Mouse (Mus musculus) frontal cortex, adult (tissue): ENCODE results near the gene Itga9.

Experiments
- ATAC-seq: cut with Nextera tagmentation; 2 replicates; pipeline ENCODE4 v1.9.2; 2017; ENCODE audit warnings: mild to moderate bottlenecking, moderate library complexity, mixed read lengths; ENCODE audit not compliant: low TSS enrichment

Itga9 gene

DNA sequence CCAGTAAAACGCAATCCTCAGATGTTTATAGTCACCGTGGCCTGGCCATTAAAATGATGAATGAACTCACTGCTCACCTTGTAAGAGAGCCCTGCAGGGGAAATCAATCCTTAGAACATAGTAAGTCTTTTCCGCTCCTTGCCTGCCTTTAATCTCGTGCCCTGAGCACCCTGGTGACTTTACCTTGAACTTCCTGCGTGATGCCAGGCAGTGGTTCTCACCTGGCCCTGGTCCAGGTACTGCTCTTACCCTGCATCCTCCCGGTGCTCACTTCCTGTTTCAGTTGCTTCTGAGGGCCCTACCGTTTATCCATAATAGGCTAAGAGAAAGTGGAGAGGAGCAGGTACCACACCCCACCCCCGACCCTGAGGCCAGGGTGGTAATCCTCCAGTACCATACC, 208.0 kb downstream of the Itga9 start:
- ATAC-seq, result no peak

DNA sequence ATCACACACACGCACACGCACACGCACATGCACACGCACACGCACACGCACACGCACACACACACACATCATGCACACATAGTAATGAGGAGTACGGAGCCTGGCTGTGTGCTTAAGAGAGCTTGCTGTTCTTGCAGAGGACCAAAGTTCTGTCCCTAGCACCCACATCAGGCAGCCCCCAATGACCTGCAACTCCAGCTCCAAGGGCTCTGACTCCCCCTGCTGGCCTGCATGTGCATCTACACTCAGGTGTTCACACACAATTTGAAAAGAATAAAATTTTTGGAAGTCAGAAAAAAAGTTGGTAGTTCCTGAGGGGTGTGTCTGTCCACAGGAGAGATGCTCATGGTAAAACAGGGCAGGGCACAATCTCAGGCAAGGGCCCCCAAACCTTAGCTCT, 209.1 kb downstream of the Itga9 start:
- ATAC-seq, result no peak

DNA sequence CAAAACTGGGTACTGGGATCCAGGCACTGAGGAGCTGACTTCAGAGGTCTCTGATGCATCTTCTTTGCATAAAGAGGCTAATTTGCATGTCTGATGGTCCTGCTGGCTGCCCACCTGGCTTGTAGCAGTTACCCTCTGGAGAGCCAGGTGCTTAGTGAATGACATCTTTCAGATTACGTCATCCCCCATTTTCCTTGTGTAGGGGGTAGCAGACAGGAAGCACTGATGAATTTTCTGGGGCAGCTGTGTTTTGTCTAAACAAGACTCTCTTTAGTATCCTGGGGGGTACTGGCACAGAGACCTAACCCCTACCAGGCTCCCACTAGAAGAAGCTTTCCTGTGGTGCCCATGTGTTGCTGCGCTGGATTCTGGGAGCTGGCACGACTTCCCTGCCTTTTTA, 212.0 kb downstream of the Itga9 start:
- ATAC-seq, result no peak

DNA sequence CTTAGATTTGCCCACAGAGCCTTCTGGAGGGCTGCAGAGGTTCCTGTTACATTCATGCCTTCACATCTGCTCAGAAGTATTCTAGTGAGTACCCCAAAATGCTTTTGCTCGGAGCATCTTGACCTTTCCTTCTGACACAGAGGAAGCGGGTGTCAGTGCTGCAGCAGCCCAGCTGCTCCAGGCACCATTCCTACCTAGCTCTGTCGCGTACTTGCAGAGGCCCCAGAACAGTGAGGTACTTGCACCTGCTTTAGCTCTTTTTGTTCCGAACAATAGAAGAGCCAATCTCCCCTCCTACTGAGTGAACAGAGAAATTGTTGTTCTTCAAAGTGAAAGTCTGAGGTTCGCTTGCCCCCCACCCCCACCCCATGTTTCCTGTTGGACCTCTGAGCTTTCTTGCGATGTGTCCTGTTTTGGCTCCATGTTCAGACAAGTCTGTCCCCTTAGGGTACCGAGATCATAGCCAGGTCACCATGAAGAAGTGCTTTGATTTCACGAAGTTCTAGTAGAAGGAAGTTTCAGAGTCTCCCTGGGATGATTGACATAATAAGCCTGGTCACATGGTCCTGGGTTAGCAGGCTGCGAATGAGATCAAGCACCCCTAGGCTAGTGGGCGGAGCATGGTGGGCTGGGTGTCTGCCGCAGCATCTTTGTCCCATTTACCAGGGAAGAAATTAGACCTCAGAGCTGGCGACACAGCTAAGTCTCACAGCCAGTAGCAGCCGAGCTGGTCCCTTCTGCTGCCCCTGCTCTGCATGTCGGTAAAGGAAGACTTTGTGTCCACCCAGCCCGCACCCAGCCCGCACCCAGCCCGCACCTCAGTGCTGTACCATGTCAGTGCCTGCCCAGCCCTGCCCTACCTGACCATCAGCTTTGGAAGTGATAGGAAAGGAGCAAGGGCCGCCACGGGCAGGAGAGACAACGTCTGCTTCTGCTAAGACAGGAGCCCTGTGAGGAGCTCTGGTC, 215.0 kb downstream of the Itga9 start:
- no peak; the same call in 1 of the 2 replicates for ATAC-seq

DNA sequence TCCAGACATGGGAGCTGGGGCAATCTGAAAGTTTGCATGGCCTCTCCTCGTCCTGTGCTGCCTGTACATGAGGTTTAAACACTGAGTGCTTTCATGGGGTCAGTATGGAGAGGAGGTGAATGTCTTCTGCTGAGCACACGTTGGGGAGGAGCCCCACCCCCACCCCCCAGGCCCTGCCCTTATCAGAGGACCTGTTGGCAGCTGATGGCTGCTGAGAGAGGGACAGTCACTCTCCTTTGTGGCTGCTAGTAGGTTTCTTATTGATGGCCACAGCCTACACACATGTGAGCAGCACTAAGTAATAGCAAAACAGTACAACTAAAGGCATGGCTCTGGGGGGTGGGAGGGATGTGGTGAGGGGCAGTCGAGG, 215.7 kb downstream of the Itga9 start:
- ATAC-seq, result no peak

DNA sequence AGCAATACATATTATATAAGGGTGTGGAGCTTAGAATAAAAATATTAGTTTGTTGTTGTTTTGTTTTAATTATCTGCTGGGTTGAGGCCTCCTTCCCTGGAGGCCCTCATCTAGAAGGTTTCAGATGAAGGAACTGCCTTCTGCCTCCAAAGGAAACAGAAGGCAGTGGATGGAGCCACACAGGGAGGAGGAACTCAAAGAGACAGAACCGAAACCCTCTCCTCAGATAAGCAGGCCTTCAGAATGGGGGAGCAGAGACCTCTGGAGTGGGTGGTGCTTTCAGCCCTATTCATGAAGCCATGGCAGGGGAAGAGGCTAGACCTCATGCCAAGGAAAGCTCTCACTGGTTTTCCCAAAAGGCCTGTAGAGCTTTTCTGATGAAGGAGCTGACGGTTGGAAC, 216.1 kb downstream of the Itga9 start:
- no peak for ATAC-seq

DNA sequence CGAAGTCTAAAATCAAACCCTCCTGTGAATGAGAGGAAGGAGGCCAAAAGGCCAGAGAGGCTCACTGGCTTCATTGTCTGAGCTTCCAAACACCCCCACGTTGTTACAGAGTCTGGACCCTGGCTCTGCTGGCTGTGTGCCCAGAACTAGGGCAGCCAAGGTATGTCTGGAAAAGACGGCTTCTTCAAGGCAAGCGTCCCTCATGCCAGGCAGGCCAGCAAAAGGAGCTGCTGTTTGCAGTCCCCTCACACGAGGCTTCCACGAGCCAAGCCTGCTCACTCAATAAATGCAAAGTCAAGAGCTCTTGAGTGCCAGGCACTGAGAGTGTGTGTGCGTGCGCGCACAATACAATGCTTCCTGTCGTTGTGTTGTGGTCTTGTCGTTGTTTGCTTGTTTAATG, 224.6 kb downstream of the Itga9 start:
- ATAC-seq, result no peak

DNA sequence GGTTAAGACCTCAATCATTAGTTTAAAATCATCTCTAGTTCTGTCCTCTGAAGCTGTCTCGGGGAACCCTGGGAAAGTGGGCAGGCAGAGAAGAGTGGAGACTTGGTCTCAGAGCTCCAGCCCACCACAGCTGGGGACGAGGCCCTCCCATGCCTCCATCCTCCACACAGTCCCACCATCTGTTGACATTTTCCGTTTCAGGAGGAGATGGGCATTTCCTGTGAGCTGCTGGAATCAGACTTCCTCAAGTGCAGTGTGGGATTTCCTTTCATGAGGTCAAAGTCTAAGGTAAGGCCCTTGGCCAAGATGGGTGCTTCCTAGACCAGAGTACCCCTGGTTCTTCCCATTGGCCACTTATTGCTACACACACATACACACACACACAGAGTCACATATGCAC, 226.0 kb downstream of the Itga9 start:
- ATAC-seq, result no peak

DNA sequence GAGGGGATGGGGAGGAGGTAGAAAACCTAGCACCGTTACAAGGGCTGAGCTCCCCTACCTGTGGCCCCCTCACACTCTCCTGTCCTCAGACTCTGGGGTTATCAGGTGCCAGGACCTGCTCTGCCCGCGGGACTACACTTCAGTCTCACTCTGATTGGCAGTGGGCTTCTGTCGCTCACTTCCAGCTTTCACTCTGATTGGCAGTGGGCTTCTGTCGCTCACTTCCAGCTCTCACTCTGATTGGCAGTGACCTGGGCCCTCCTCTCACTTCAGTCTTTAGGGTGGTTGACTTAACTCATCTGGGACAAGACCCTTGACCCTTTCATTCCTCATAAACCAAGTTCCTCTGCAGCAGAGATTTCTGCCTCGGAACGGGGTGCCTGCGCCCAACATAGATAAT, 226.9 kb downstream of the Itga9 start:
- no peak for ATAC-seq

DNA sequence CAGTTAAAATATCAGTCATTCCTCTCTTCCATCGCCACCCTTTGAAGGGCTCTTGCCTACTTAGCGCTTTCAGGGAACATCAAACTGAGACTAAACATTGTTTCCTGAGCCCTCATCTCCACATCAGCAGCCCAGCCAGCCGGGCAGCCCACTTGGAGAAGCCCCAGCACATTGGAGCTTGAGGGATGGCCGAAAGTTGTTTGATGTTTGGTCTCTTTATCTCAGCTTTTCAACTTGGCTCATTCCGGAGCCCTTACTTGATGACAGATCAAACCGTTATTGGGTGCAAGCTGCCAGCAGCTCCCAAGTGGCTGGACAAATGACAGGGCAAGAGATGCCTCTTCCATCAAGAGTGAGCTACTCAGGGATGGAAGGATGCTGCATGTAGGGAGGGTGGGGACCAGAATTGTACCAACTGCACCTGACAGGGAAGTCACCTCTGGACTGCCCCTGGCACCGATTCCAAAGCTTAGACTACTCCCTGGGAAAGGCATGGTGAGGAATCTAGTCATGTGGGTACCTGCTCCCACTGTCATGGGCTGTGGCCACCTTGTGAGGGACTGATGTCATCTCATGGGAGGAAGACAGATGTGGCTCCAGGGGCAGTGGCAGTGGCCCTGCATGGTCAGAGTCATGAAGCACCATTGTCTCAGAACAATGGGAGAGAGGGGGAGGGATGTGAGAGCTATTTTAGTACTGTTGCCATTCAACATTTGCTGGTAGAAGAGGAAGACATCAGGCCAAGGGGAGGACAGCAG, 232.6 kb downstream of the Itga9 start:
- no peak for ATAC-seq

DNA sequence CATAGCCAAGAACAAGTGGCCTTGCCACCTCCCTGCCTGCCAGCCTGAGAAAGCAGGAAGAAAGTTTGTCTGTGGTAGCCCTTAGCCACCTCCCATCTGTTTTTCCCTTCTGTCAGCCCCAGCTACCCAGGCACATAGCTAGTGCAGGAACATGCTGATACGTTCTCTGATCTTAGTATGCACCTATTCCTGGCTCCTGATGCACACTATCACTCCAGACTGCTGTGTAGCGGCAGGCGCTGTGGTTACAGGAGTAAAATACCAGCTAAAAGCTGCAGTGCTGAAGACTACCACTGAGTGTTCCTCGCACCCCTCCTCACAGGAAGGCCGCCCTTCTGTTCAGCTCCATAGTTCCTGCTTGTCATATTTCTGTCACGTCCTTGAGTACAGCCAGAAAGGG, 234.8 kb downstream of the Itga9 start:
- peak; percentile 90 for ATAC-seq

DNA sequence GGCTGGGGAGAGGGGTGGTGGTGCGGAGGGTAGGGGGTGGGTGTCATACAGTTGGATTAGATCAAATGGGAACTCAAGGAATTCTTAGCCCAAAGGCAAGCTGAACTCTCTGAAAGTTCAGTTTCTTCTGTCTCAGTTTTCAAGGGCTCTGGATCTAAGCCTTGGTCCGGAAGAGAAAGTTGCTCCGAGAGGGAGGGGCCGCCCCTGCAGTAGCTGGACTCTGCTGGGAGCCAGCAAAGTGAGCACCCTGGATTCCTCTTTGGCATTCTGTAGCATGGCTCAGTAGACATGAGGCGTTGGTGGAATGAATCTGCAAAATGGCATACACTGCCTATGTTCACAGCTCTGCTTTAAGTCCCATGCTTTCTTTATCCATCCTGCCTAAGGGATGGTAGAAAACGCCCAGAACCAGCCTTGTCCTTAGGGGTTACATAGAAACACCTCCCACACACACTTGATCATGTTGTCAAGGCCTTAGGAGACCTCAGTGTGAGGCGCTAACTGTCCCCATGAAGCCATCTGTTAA, 235.5 kb downstream of the Itga9 start:
- ATAC-seq, result peak; percentile 50; the same call in 1 of the 2 replicates

DNA sequence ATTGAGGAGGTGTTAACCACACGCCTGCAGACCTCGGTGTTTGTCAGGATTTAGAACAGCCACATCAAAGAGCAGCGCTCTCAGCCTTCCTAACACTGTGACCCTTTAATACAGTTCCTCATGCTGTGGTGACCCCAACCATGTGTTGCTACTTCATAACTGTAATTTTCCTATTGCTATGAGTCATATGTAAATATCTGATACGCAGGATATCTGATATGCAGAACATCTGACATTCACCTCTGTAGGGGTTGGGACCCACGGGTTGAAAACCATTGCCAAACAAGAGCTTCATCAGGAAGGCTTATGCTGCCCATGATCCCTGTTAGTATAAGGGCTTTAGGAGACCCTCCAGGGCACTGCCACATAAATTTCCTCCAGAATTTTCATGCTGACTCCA, 237.2 kb downstream of the Itga9 start:
- ATAC-seq, result no peak

DNA sequence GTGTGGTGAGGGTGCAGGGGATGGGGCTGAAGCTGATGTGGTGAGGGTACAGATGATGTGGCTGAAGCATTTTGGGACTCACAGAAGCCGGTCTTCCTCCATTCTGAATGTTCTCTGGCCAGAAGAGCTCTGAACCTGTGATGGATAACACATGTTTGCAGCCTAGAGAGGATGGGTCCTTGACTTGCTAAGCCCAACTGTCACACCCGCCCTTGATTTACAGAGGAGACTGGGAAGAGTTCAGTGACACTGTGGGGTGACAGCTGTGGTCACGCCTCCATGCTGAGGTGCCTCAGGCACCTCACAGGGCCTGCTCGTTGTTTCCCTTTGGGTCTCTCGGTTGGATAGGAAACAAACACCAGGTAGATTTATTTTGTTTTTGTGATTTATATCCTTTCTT, 238.5 kb downstream of the Itga9 start:
- ATAC-seq, result no peak

DNA sequence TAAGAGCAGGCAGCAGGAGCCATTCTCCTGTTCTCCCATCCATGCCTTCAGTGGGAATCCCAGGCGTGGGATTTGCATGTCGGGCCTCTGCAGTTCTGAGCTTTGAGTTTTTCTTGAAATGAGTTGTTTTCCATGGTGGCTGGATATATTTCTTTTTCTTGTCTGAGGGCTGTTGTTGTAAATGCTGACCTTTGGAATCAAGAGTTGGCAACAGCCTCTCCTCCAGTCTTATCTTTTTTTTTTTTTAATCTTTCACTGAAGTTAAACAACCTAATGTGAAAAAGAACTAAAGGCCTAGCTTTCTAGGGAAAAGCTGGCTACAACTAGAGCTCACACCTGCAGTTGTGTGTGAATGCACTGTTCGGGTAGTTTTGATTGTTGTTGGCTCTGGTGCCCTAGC, 240.3 kb downstream of the Itga9 start:
- ATAC-seq, result no peak

DNA sequence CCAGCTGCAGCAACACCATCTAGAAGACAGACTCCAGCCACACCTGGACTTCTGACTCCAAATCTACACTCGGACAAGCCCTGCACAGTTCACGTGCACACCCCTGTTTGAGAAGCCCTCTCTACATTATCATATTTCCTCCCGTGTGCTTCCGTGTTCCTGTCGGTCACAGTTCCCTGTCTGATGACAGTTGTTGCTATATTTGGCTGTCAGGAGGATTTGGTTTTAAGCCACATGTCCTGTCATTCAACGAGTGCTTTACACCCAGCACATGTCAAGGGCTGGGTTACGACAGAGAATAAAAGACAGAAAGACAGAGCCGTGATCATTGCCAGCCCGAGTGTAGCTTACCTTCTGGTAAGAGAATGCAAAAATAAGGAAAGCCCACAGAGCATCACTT, 250.2 kb downstream of the Itga9 start:
- no peak for ATAC-seq

DNA sequence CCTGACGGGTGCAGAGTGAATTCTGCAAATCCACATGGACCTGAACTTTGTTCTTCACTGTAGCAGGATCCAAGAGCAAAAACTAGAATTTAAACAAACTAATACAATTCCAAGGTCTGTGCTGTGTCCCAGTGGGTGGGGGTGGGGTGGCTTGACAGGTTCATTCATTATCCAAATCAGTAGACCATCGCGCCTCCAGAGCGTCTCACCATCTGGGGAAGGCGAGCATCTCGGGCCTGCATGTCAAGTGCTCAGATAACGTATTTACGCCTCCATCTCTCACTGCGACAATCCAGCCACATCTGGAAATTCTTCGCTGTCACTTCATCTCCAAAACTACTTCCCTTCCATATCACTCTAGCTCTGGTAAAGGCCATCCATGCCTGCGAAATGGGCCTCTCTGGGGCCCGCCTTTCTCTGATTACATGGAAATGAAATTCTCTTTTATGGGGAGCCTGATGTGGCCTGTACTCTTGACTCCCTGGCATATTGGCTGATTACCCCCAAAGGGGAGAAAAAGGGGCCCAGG, 254.2 kb downstream of the Itga9 start:
- ATAC-seq, result no peak

DNA sequence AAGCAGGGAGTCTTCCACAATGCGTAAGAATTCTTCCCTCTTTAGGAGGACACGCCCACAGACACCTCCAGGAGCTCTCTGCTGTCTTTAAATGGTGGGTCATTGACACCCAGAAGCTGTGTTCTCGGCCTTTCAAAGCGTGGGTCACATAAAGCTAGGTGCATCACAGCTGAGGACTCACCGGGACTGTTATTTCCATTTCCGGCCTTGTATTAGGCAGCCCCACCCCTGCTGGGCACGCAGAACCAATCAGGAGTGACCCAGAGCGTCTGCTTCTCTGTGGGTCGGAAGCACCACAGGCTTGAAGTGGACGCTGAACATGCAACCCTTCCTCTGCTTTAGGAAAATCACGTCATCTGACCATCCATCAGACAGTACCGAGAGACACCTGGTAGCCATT, 255.7 kb downstream of the Itga9 start:
- no peak for ATAC-seq

DNA sequence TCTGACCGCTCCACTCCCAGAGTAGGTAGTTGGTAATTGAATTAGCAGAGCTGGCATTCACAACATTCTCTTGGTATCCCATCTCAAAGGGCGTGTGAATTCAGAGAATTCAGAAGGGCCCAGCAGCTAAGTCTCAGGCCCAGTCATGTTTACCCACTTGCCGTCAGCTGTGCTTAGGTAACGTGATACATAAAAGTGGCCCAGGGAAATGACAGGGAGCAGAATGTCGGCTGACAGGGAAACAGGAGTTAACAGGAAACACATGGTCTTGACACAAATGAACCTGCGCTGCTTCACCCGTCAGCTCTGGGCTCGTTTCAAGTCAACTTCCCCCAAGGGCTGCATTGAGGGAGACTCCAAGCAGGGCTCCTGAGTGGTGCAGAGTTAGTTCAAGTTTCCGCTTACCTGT, 256.4 kb downstream of the Itga9 start:
- ATAC-seq, result no peak

DNA sequence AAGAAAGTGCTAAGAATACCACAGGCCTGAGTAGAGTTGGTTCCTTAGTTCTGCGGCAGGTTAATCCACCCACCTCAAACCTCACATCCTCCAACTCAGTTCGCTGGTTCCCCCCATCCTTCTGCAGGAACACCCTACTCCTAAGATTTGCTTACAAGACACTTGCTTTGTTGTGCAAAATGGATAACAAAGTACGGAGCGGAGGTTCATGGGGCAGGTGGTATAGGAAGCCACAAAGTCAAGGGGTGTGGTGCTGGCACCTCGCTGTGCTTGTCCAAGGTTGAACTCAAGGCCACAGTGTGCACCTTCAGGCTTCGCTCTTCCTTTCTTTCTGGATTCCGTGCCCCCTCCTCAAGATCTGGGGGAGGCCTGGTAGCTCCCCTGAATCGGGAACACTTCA, 257.0 kb downstream of the Itga9 start:
- no peak for ATAC-seq

DNA sequence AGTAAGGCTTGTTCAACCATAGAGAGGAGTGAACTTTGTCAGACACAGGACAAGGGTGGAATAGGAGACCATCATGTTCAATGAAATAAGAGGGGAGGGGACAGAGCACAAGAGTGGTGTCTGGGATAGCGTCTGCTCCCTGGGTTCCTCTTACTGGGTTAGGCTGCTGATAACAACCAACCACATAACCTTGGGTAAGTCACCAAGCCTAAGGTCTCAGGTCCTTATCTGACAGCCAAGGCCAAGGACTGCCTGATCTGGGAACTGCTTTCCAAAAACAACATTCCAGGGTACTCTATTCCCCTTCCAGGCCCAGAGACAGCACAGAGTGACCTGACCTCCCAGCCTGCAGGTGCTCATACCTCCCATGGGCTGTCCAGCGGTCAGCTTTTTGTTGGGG, 260.5 kb downstream of the Itga9 start:
- no peak for ATAC-seq

DNA sequence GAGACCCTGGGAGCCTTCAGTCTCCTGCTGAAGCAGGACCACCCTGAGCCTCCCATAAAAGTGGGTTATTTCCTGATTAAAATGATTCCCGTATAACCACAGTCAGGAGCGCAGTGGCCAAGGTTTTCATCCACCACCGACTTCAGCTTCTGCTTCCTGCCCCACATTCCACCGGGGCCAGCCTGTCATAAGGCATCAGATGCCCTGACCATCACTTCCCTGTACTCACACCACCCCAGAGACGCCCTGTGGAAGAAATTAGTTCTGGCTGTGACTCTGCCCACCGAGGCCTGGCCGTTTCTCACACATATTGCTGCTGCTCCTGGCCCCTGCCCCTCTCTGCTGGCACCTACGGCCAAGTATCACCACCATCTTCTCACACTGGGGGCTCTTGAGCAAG, 261.4 kb downstream of the Itga9 start:
- ATAC-seq, result no peak

DNA sequence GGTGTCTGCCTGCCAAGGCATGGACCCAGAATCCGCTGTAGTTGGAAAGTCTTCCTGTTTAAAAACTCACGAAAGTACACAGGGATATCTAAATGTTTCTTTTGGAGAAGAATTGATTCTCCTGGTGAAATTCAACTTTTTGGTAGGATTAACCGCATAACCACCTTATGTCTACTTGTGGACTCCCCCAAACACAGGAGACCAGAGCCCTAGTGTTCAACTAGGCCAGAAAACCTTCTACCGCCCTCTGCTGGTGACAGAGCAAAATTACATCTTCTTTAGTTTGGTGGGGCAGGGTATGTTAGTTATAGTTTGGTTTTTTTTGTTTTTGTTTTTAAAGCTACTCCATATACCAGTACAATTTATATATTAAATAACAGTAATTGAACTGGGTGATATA, 264.6 kb downstream of the Itga9 start:
- 0 out of 2 replicates have a peak, but pooled peaks have one; percentile 47 for ATAC-seq
